Mouse (Mus musculus): Measurements from ENCODE around the gene Kifc3. TPM values are rescaled to one million over a fixed set of nuclear protein-coding genes. Genes with fewer than 3 reads are reported as not detected.

The Kifc3 gene
- total RNA-seq, 1 experiment from 2014 or later, result 104 TPM

GRCm38 (mm10) chr8:95134186-95134585 is 68.4 kb downstream of the Kifc3 start:
- DNase-seq, result no peak

- DNase-seq, result no peak
These were observed 70.6 kb downstream of the Kifc3 start for GRCm38 (mm10) chr8:95131983-95132382.

- peak; percentile 64 for DNase-seq
These were observed 71.6 kb downstream of the Kifc3 start for GRCm38 (mm10) chr8:95130966-95131537.

GRCm38 (mm10) chr8:95128750-95129260 is 73.8 kb downstream of the Kifc3 start:
- DNase-seq, result no peak

- DNase-seq, result no peak
These were observed 75.0 kb downstream of the Kifc3 start for GRCm38 (mm10) chr8:95127658-95128057.

- no peak for DNase-seq
These were observed 76.1 kb downstream of the Kifc3 start for GRCm38 (mm10) chr8:95126497-95126896.

GRCm38 (mm10) chr8:95123455-95123854 is 79.2 kb downstream of the Kifc3 start:
- DNase-seq, result no peak

- peak; percentile 52 for DNase-seq
These were observed 88.9 kb downstream of the Kifc3 start for GRCm38 (mm10) chr8:95113750-95114149.

- peak; percentile 56 for DNase-seq
These were observed 89.5 kb downstream of the Kifc3 start for GRCm38 (mm10) chr8:95113108-95113507.

GRCm38 (mm10) chr8:95112594-95112993 is 90.0 kb downstream of the Kifc3 start:
- DNase-seq, result no peak

- no peak for DNase-seq
These were observed 95.3 kb downstream of the Kifc3 start for GRCm38 (mm10) chr8:95107306-95107705.

GRCm38 (mm10) chr8:95101972-95102371 is 100.6 kb downstream of the Kifc3 start:
- no peak for DNase-seq

- DNase-seq, result peak; percentile 90
These were observed 103.6 kb downstream of the Kifc3 start for GRCm38 (mm10) chr8:95099009-95099408.

- no peak for DNase-seq
These were observed 109.0 kb downstream of the Kifc3 start for GRCm38 (mm10) chr8:95093574-95093973.

GRCm38 (mm10) chr8:95085432-95086141 is 117.0 kb downstream of the Kifc3 start:
- DNase-seq, result no peak

GRCm38 (mm10) chr8:95084744-95085431 is 117.7 kb downstream of the Kifc3 start:
- no peak for DNase-seq

GRCm38 (mm10) chr8:95084261-95084660 is 118.4 kb downstream of the Kifc3 start:
- no peak for DNase-seq

GRCm38 (mm10) chr8:95081650-95082049 is 121.0 kb downstream of the Kifc3 start:
- peak; percentile 52 for DNase-seq

- DNase-seq, result peak; percentile 97
These were observed 122.0 kb downstream of the Kifc3 start, which contains the start of gene Katnb1 for GRCm38 (mm10) chr8:95080381-95081341. Gene Katnb1 (plus strand): TSS chr8:95081186.

GRCm38 (mm10) chr8:95079305-95079704 is 123.3 kb downstream of the Kifc3 start:
- no peak for DNase-seq

GRCm38 (mm10) chr8:95078055-95078454 is 124.6 kb downstream of the Kifc3 start:
- DNase-seq, result no peak

- peak; percentile 50 for DNase-seq
These were observed 126.5 kb downstream of the Kifc3 start for GRCm38 (mm10) chr8:95076151-95076550.
